Mouse (Mus musculus): ENCODE measurements around the gene Vpreb3. TPM values are rescaled to one million over a fixed set of nuclear protein-coding genes. Genes with fewer than 3 reads are reported as not detected.

Gene Vpreb3
- polyA plus RNA-seq, 1 experiment from 2014 or later = 0.35 TPM

- no peaks in the 10 kb centered on the region for H3K9me3 ChIP-seq (ENCODE audit: control insufficient read depth, low read length)
- H3K4me3 ChIP-seq (ENCODE audit: low read length) = no peak overlapping the region
- H3K27me3 ChIP-seq (replicated peaks; ENCODE audit: control insufficient read depth, insufficient read depth, low read length) = no peaks in the 10 kb centered on the region
- H3K4me2 ChIP-seq (ENCODE audit: low read length) = no peak overlapping the region
- peaks cover 14% of the 10 kb centered on the region for H3K4me1 ChIP-seq (ENCODE audit: control insufficient read depth, insufficient read depth, low read depth, low read length)
- H3K36me3 ChIP-seq (ENCODE audit: control insufficient read depth, insufficient read depth, low read length) = no peaks in the 10 kb centered on the region
- H3K27ac ChIP-seq (ENCODE audit: low read depth, low read length) = no peak overlapping the region
- 73% methylated on average over 13 of the region's 13 CpGs for WGBS
- no peak overlapping the region for H3K9ac ChIP-seq (ENCODE audit: low read depth, low read length)
- no peak for ATAC-seq
These were observed 16.5 kb upstream of the Vpreb3 start for GRCm38 (mm10) chr10:75926396-75926795.

DNA sequence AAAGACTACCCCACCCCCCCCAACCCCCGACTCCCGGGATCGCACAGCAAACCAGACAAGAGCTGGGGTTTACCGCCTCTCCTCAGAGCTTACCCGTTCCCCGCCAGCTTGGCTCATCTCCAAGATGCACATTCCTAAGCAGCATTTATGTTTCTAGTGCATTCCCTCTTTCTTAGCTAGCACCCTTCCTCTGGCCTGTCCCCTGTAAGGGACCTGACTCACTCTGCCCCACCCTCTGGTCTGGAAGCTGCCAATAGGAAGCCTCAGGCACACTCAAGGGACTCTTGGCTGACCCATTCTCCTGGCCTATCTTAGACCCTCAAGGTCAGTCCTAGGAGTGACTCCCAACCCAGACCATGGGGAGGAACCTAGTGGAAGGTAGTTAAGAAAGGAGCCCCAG is 12.6 kb upstream of the Vpreb3 start:
- no peak overlapping the region for H3K4me3 ChIP-seq (ENCODE audit: low read length)
- no peak for ATAC-seq
- peaks cover 18% of the 10 kb centered on the region for H3K4me1 ChIP-seq (ENCODE audit: control insufficient read depth, insufficient read depth, low read depth, low read length)
- no peaks in the 10 kb centered on the region for H3K36me3 ChIP-seq (ENCODE audit: control insufficient read depth, insufficient read depth, low read length)
- H3K9ac ChIP-seq (ENCODE audit: low read depth, low read length) = no peak overlapping the region
- no peaks in the 10 kb centered on the region for H3K9me3 ChIP-seq (ENCODE audit: control insufficient read depth, low read length)
- no peak overlapping the region for H3K27ac ChIP-seq (ENCODE audit: low read depth, low read length)
- H3K4me2 ChIP-seq (ENCODE audit: low read length) = no peak overlapping the region
- H3K27me3 ChIP-seq (replicated peaks; ENCODE audit: control insufficient read depth, insufficient read depth, low read length) = no peaks in the 10 kb centered on the region
- 37% methylated on average over 6 of the region's 6 CpGs for WGBS

DNA sequence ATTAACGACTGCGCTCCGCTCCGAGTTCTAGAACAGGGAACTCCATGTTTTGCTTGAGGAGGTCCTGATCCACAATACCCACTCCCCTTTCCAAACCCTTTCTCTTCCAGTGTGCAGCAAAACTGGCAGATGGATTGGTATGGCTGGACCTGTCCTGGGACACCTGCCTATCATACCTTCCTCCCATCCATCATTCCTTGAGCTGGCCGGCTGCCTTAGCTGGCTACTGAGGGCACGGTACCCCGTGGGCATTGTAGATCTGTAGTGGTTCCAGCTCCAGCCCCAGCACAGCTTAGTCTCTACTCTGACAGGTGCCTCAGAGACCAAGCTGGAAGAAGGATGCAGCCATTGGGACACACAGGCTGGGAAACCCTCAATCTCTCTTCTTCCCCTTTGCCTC is 11.5 kb upstream of the Vpreb3 start:
- no peak for ATAC-seq
- Histone ChIP-seq H3K27me3 (replicated peaks; ENCODE audit: control insufficient read depth, insufficient read depth, low read length) (no peaks in the 10 kb centered on the region), H3K9ac (ENCODE audit: low read depth, low read length) (peak overlapping the region; percentile 48), H3K36me3 (ENCODE audit: control insufficient read depth, insufficient read depth, low read length) (no peaks in the 10 kb centered on the region), H3K27ac (ENCODE audit: low read depth, low read length) (no peak overlapping the region), H3K4me1 (ENCODE audit: control insufficient read depth, insufficient read depth, low read depth, low read length) (peaks cover 18% of the 10 kb centered on the region), H3K4me2 (ENCODE audit: low read length) (peak overlapping the region; percentile 95), H3K9me3 (ENCODE audit: control insufficient read depth, low read length) (no peaks in the 10 kb centered on the region), H3K4me3 (ENCODE audit: low read length) (peak overlapping the region; percentile 51)
- WGBS = 27% methylated on average over 7 of the region's 7 CpGs

DNA sequence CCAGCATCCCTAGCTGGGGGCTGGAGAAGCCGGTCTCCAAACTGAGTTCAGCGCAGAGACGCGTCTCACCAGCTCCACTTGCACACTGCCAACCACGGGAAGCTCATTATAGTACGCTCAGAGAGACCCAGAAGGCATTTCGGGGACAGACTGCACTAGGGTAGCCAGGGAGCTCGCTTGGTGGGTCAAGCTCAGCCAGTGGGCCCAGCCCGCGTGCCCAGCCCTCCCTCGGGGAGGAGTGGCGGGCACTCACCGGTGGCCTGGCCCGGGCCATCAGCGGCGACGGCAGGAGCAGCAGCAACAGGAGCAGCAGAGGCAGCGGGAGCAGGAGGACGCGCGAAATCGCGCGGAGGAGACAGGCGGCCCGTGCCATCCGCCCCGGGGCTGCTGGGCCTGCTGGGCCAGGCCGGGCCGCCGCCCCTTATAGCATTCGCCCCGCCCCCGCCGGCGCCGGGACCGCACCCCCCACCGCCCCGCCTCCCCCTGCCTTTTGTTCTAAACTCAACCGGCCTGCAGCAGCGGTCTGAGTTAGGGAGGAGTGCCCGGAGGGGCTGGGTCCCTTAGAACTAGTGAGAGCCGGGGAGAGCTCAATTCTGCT is 10.7 kb upstream of the Vpreb3 start:
- peak; percentile 38 for ATAC-seq
- Histone ChIP-seq H3K4me3 (ENCODE audit: low read length) (peak overlapping the region; percentile 51), H3K4me2 (ENCODE audit: low read length) (peak overlapping the region; percentile 95), H3K9ac (ENCODE audit: low read depth, low read length) (peak overlapping the region; percentile 78), H3K27me3 (replicated peaks; ENCODE audit: control insufficient read depth, insufficient read depth, low read length) (no peaks in the 10 kb centered on the region), H3K27ac (ENCODE audit: low read depth, low read length) (peak overlapping the region; percentile 26; the same call in 1 of the 2 replicates), H3K36me3 (ENCODE audit: control insufficient read depth, insufficient read depth, low read length) (no peaks in the 10 kb centered on the region), H3K9me3 (ENCODE audit: control insufficient read depth, low read length) (no peaks in the 10 kb centered on the region), H3K4me1 (ENCODE audit: control insufficient read depth, insufficient read depth, low read depth, low read length) (peaks cover 22% of the 10 kb centered on the region)
- under 1% methylated on average over 39 of the region's 44 CpGs for WGBS

- H3K9me3 ChIP-seq (ENCODE audit: control insufficient read depth, low read length) = no peaks in the 10 kb centered on the region
- peak within 1 kb of the TSS; percentile 95 for H3K4me2 ChIP-seq (ENCODE audit: low read length)
- ATAC-seq = no peak
- H3K4me1 ChIP-seq (ENCODE audit: control insufficient read depth, insufficient read depth, low read depth, low read length) = peaks cover 24% of the 10 kb centered on the region
- H3K9ac ChIP-seq (ENCODE audit: low read depth, low read length) = peak within 1 kb of the TSS; percentile 78
- 28% methylated on average over 6 of the region's 6 CpGs for WGBS
- no peaks in the 10 kb centered on the region for H3K27me3 ChIP-seq (replicated peaks; ENCODE audit: control insufficient read depth, insufficient read depth, low read length)
- H3K36me3 ChIP-seq (ENCODE audit: control insufficient read depth, insufficient read depth, low read length) = no peaks in the 10 kb centered on the region
- H3K4me3 ChIP-seq (ENCODE audit: low read length) = peak within 1 kb of the TSS; percentile 51
- H3K27ac ChIP-seq (ENCODE audit: low read depth, low read length) = peak within 1 kb of the TSS; percentile 26; the same call in 1 of the 2 replicates
These were observed 10.0 kb upstream of the Vpreb3 start, which contains the start of gene Chchd10 for GRCm38 (mm10) chr10:75932891-75933290. Gene Chchd10 (plus strand): TSS chr10:75933130.

DNA sequence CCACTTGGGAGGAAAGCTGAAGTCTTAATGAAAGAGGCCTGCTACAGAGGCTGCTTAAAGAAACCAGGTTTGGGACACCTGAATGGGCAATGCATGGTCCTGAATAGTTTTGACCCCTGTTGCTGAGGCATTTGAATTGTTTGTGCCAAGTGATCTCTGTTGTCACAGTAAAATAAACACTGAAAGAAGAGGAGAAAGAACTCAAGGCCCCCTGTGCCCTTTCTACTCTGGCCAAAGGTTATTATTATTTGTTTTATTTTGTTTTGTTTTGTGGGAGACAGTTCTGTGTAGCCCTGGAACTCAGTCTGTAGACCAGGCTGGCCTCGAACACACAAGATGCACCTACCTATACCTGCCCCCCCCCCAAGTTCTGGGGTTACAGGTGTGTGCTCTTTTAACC is 7.9 kb upstream of the Vpreb3 start:
- Histone ChIP-seq H3K9me3 (ENCODE audit: control insufficient read depth, low read length) (no peaks in the 10 kb centered on the region), H3K9ac (ENCODE audit: low read depth, low read length) (no peak overlapping the region), H3K4me2 (ENCODE audit: low read length) (peak overlapping the region; percentile 74), H3K4me3 (ENCODE audit: low read length) (no peak overlapping the region), H3K4me1 (ENCODE audit: control insufficient read depth, insufficient read depth, low read depth, low read length) (peaks cover 24% of the 10 kb centered on the region), H3K27me3 (replicated peaks; ENCODE audit: control insufficient read depth, insufficient read depth, low read length) (no peaks in the 10 kb centered on the region), H3K36me3 (ENCODE audit: control insufficient read depth, insufficient read depth, low read length) (no peaks in the 10 kb centered on the region), H3K27ac (ENCODE audit: low read depth, low read length) (no peak overlapping the region)
- ATAC-seq = no peak
- 83% methylated on average over 1 of the region's 1 CpGs for WGBS

DNA sequence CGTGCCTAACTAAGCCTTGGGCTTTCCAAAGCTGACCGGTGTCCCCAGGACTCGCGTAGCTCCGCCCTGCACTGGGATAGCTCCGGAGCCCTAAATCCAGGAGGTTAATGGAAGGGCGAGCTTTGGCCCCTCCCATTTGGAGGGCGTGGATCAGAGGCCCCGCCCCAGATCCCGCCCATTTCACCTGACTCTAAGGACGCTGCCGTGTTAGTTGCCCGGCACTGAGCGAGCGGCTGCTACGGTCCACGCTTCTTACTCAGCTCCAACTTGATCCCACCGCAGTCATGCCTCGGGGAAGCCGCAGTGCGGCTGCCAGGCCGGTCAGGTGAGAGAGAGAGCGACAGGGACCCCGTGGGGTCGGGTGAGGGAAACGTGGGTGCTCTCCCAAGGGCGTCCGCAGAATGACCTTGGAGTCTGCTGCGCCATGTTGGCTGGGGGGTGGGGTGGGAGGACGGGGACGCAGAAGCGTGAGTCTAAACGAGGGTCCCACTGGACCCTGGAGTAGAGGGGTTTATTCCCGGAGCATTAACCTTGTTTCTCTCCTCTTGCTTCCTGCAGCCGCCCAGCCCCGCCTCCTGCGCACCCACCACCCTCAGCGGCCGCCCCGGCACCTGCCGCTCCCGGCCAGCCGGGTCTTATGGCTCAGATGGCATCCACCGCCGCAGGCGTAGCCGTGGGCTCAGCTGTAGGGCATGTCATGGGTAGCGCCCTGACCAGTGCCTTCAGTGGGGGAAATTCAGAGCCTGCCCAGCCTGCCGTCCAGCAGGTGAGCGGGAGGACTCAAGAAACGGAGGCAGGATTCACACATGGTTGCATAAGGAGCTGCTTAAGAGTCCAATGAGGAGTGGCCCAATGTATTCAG is 6.9 kb upstream of the Vpreb3 start, which contains the start of gene Mmp11:
Gene Mmp11, minus strand, starts transcription at position 817 of the 862 bp plus-strand sequence.
- no peaks in the 10 kb centered on the region for H3K27me3 ChIP-seq (replicated peaks; ENCODE audit: control insufficient read depth, insufficient read depth, low read length)
- peak; percentile 74 for ATAC-seq
- no peaks in the 10 kb centered on the region for H3K9me3 ChIP-seq (ENCODE audit: control insufficient read depth, low read length)
- peak within 1 kb of the TSS; percentile 36 for H3K27ac ChIP-seq (ENCODE audit: low read depth, low read length)
- H3K36me3 ChIP-seq (ENCODE audit: control insufficient read depth, insufficient read depth, low read length) = no peaks in the 10 kb centered on the region
- peak within 1 kb of the TSS; percentile 57 for H3K4me3 ChIP-seq (ENCODE audit: low read length)
- 1% methylated on average over 47 of the region's 51 CpGs for WGBS
- H3K9ac ChIP-seq (ENCODE audit: low read depth, low read length) = peak within 1 kb of the TSS; percentile 68
- peak within 1 kb of the TSS; percentile 74 for H3K4me2 ChIP-seq (ENCODE audit: low read length)
- H3K4me1 ChIP-seq (ENCODE audit: control insufficient read depth, insufficient read depth, low read depth, low read length) = peaks cover 24% of the 10 kb centered on the region

DNA sequence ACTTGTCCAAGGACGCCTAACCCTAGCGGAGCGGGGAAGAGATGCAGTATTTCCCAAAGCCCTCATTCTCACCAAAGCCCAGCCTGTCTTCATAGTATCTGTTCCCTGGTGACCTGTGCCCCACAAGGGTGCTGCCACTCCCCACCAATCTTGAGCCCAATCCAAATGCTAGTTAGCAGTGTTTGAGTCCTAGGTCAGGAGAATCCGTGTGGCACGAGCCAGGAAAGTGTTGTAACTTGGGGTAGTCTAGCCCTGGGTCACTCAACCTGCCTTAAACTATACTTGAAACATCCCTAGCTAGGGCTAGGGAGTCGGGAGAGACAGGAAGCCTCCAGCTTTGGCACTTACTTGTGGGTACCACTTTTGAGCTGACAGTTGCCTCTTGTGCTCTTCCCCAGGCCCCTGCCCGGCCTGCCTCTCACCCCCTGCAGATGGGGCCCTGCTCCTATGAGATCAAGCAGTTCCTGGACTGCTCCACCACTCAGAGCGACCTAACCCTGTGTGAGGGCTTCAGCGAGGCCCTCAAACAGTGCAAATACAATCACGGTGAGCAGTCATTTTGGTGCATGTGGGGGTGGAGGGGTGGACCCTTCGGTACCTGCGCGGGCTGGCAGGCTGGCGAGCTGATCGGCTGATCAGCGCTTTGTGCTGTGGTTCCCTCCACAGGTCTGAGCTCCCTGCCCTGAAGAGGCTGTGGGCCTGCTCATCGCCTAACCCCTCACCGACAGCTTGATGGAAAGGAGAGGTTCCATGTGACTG is 5.8 kb upstream of the Vpreb3 start:
- no peak for ATAC-seq
- H3K9ac ChIP-seq (ENCODE audit: low read depth, low read length) = peak overlapping the region; percentile 35
- WGBS = 39% methylated on average over 18 of the region's 18 CpGs

More for the DNA sequence above, 5.8 kb upstream of the Vpreb3 start:
- no peaks in the 10 kb centered on the region for H3K27me3 ChIP-seq (replicated peaks; ENCODE audit: control insufficient read depth, insufficient read depth, low read length)
- H3K36me3 ChIP-seq (ENCODE audit: control insufficient read depth, insufficient read depth, low read length) = no peaks in the 10 kb centered on the region
- peak overlapping the region; percentile 74 for H3K4me2 ChIP-seq (ENCODE audit: low read length)
- H3K4me3 ChIP-seq (ENCODE audit: low read length) = peak overlapping the region; percentile 57; the same call in 1 of the 2 replicates
- peaks cover 14% of the 10 kb centered on the region for H3K4me1 ChIP-seq (ENCODE audit: control insufficient read depth, insufficient read depth, low read depth, low read length)
- H3K9me3 ChIP-seq (ENCODE audit: control insufficient read depth, low read length) = no peaks in the 10 kb centered on the region
- H3K27ac ChIP-seq (ENCODE audit: low read depth, low read length) = no peak overlapping the region
